Mouse (Mus musculus) olfactory bulb, adult 2 months (tissue): Measurements from ENCODE around the gene Ccdc184.

Experiments used
- CTCF ChIP-seq: fragments of 200-500 bp; IDR thresholded peaks from 2 replicates; pipeline ENCODE4 v1.5.1; 2012; ENCODE audit warnings: low read depth, mild to moderate bottlenecking, low read length, moderate library complexity; ENCODE audit not compliant: insufficient read depth
- POLR2A ChIP-seq: fragments of 200-500 bp; IDR thresholded peaks from 2 replicates; pipeline ENCODE4 v1.6.1; 2012; ENCODE audit warnings: mild to moderate bottlenecking, low read depth, low read length, moderate library complexity; ENCODE audit not compliant: insufficient read depth

GRCm38 (mm10) chr15:98195442-98195841, 28.5 kb downstream of the Ccdc184 start, which contains the start of gene Olfr288:
- TF ChIP-seq POLR2A: no peak
- TF ChIP-seq CTCF: no peak
